Mouse (Mus musculus) CH12.LX (cell line): ENCODE measurements around the gene Mon2.

Source experiments
- CHD1 ChIP-seq: IDR thresholded peaks from 2 replicates; pipeline ENCODE4 v1.6.1; 2012; ENCODE audit warnings: low read depth, low read length, improper control_type of control experiment, inconsistent platforms
- CTCF ChIP-seq, 2 experiments: IDR thresholded peaks in 1 of 2; conservative IDR thresholded peaks in 1 of 2; 2 replicates each; pipeline ENCODE4 v1.5.1; 2011 to 2012; ENCODE audit warnings: low read depth in 2 of 2, low read length in 2 of 2, improper control_type of control experiment in 1 of 2, inconsistent platforms in 1 of 2, mild to moderate bottlenecking in 1 of 2, moderate library complexity in 1 of 2
- EP300 ChIP-seq: IDR thresholded peaks from 2 replicates; pipeline ENCODE4 v1.6.1; 2011; ENCODE audit warnings: low read length, improper control_type of control experiment
- HCFC1 ChIP-seq: IDR thresholded peaks from 2 replicates; pipeline ENCODE4 v1.6.1; 2012; ENCODE audit warnings: low read depth, mild to moderate bottlenecking, inconsistent platforms, low read length, improper control_type of control experiment
- MAX ChIP-seq: IDR thresholded peaks from 2 replicates; pipeline ENCODE4 v1.6.1; 2011; ENCODE audit warnings: low read length, improper control_type of control experiment
- POLR2A ChIP-seq: IDR thresholded peaks from 2 replicates; pipeline ENCODE4 v1.6.1; 2011; ENCODE audit warnings: low read depth, mild to moderate bottlenecking, improper control_type of control experiment, low read length
- RAD21 ChIP-seq: IDR thresholded peaks from 2 replicates; pipeline ENCODE4 v1.6.1; 2011; ENCODE audit warnings: low read depth, mild to moderate bottlenecking, low read length, improper control_type of control experiment, moderate library complexity
- SIN3A ChIP-seq: IDR thresholded peaks from 2 replicates; pipeline ENCODE4 v1.6.1; 2012; ENCODE audit warnings: low read length, improper control_type of control experiment, inconsistent platforms
- TCF12 ChIP-seq: IDR thresholded peaks from 2 replicates; pipeline ENCODE4 v1.6.1; 2014; ENCODE audit warnings: low read depth, mild to moderate bottlenecking, inconsistent platforms, low read length, improper control_type of control experiment
- ZC3H11A ChIP-seq: IDR thresholded peaks from 2 replicates; pipeline ENCODE4 v1.6.1; 2012; ENCODE audit warnings: low read depth, mild to moderate bottlenecking, inconsistent platforms, low read length, improper control_type of control experiment

GRCm38 (mm10) chr10:123032078-123032646, 44.1 kb downstream of the Mon2 start:
- no peak for TF ChIP-seq CTCF (conservative IDR thresholded peaks at IDR 0.05 in 1 of 2, IDR thresholded peaks at IDR 0.05 in 1 of 2; ENCODE audit: low read depth in 2 of 2, low read length in 2 of 2)
- no peak for TF ChIP-seq EP300
- TF ChIP-seq POLR2A, result no peak
- no peak for TF ChIP-seq HCFC1
- no peak for TF ChIP-seq ZC3H11A
- no peak for TF ChIP-seq RAD21
- no peak for TF ChIP-seq SIN3A
- peak; percentile 48; the same call in 1 of the 2 replicates for TF ChIP-seq TCF12
- no peak for TF ChIP-seq MAX
- TF ChIP-seq CHD1, result no peak
